Mouse (Mus musculus): Measurements from ENCODE around the gene Wdr81.

Gene Wdr81

DNA sequence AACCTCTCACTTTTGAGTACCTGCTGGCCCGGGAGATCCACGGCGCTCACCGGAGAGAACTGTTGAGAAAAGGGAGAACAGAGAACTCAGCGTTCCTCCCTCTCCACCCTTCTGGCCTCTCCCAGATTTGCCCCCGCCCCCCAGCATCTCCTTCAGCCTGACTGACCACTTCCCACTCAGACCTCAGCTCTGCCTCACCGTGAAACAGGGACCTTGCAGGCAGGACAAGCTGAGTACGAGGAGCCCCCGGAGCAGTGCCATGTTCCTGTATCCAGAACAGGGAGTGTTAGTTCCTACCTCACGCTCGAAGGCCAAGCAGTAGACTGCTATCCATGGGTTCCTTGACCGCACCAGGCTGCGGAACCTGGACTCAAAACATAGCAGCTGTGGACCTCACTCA is 16.3 kb downstream of the Wdr81 start:
- DNase-seq (ENCODE audit: low spot score in 2 of 2) = no peak

DNA sequence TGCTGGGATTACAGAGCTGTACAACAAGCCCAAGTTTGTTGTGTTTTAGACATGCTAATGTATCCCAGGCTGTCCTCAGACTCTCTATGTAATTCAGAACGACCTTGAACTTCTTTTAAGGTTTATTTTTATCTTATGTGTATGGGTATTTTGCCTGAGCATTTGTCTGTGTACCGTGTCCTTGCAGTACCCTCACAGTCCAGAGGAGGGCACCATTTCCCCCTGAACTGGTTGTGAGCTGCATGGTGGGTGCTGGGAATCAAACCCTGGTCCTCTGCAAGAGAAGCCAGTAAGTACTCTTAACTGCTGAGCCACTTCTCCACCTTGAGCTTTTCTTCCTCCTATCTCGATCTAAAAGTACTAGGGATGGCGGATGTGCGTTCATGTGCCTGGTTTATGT is 20.4 kb downstream of the Wdr81 start:
- DNase-seq (ENCODE audit: low spot score in 2 of 2) = no peak

DNA sequence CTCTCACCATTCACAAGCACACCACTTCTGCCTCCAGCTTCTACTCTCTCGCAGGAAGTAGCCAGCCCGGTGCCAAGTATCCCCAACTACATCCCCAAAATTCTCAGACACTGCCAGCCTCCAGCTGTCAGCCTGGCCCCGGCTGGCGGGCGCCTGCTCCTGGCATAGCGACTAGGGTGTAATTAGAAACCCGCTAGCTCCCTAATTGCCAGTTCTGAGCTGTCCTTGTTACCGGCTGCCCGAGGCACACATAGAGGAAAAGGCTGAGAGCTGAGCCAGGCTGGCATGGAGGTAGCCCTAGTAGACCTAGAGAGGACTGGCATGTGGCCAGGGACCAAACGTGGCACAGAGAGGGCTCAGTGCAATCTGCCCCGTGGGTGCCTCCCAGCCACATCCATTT is 23.2 kb downstream of the Wdr81 start:
- peak; percentile 55 to 81 for DNase-seq (ENCODE audit: low spot score in 2 of 2)

DNA sequence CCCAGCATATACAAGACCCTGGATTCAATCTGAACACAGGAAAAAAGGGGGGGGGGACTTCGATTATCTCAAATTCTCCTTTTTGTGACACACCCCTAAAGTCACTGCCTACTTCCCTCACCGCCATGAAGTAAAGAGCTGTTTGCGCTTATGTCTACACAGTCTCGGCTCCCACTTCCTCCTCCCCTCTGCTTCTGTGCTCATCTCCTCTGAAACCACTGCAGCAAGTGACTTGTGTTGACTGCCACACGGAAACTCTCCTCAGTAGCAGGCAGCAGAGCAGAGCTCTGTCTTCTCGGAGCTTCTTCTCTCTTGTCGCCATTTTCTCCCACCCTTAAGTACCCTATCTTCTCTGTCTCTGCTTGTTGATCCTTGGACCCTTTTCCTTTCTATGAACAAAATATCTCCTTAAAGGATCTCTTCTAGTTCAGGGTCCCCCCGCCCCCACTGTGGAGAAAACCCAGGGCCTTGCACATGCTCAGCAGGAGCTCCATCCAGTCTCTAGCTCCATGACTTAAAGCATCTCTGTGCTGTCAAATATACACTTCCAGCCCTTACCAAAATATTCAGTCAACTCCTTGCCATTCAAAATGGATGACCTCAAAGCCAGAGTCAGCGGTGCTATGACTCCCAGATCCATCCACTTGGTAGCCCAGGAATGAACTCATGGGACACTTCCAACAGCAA is 25.4 kb downstream of the Wdr81 start:
- no peak for DNase-seq (ENCODE audit: low spot score in 2 of 2)

DNA sequence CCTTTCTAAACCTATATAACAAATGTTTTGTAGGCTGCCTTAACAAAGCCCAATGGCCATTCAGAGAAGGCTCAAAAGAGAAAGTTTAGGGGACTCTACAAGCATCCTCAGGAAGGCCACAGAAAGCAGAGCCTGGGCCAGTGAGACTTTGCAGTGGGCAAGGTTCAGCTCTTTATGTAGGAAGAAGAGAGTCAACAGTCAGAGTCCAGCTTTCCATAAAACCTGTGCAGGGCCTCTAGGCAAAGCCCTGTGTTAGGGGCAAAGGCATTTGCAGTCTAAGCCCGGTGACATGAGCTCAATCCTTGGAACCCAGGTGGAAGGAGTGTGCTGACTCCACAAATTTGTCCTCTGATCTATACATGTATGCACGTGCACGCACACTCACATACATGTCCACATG is 30.1 kb downstream of the Wdr81 start:
- no peak for DNase-seq (ENCODE audit: low spot score in 2 of 2)

DNA sequence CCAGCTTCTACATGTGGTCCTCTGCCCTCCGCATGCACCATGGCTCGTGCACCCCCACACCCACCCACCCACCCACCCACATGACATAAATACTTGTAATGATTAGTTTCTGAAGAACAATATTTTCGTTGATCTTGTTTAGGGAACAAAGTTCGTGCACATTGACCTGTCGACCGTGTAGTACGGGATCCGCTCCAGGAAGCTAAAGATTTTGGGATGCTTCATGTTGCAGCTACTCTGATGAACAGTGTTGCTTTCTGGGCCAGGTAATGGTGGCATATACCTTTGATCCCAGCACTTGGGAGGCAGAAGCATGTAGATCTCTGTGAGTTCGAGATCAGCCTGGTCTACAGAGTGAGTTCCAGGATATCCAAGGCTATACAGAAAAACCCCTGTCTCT is 30.5 kb downstream of the Wdr81 start:
- no peak for DNase-seq (ENCODE audit: low spot score in 2 of 2)

DNA sequence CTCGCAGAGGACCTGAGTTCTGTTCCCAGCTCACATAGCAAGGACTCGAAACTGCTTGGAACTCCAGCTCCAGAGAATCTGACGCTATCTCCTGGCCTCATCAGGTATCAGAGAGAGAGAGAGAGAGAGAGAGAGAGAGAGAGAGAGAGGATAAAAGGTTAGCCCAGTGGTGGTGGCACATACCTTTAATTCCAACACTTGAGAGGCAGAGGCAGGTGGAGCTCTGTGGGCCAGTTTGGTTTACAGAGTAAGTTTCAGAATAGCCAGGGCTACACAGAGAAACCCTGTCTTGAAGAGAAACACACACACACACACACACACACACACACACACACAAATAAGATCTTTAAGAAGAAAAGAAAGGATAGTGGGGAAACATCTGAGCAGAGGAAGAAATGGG is 31.4 kb downstream of the Wdr81 start:
- DNase-seq (ENCODE audit: low spot score in 2 of 2) = no peak

DNA sequence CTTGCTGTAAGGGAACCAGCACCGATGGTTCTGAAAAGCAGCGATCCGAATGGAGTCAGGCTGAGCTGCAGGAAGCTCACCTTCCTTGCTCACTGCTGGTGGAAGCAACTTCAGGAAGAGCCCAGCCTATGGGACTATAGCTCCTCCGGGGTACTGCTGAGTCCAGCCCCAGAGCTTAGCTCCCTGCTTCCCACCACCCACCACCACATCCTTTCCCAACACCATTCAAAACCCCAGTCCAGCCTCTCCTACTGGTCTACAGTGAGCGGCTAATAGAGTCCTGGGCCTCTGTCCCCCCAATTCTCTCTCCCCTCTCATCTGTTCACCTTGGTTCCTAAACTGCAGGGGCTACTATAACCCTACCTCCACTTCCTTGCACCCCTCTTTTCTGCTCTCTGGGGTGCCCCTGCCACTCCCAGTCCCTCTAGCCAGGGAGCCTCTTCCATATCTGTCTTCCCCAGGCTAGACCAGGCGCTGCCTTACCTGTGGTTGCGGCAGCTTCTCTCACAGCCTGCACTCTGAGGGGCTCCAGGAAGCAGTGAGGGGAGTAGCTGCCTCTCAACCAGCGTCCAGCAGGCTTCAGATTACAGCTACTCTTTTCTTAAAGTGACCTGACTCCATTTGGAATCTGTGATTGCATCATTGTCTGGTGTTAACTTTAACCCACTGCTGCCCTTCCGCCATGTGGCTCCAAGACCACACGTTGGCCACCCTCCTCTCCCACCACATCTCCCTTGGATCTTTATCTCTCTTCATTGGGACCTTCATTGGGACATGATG is 32.3 kb downstream of the Wdr81 start, which contains the start of gene Serpinf1:
Gene Serpinf1 (minus strand): TSS at position 689 of the 780 bp plus-strand sequence.
- DNase-seq (ENCODE audit: low spot score in 2 of 2) = no peak

DNA sequence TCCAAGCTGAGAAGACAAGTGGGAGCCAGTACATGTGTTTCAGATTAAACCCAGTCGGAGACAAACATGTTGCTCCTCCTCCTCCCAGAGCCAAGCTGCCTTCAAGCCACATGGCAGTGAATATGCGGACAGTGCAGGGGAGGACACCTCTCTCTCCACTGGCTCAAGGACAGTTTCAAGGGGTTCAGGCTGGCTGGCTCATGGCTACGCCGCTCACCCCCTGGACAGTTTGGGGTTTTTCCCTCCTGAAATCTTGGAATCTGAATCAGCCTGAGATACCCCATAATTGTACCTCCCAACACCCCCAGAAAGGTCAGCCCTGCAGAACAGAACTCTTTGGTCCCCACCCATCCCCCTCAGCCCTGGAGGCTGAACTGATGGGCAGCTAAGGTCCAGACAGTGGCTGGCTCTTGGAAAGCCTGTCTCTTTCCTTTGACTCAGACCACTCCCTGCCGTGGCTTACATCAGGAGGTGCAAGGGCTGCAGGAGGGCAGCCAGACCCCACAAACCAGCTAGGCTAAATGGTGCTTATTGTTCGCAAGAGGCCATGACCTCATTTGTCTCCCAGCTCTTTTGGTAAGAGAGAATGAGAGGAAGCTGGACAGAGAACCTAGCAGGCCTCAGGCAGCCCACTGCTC is 33.0 kb downstream of the Wdr81 start:
- DNase-seq (ENCODE audit: low spot score in 2 of 2) = no peak

DNA sequence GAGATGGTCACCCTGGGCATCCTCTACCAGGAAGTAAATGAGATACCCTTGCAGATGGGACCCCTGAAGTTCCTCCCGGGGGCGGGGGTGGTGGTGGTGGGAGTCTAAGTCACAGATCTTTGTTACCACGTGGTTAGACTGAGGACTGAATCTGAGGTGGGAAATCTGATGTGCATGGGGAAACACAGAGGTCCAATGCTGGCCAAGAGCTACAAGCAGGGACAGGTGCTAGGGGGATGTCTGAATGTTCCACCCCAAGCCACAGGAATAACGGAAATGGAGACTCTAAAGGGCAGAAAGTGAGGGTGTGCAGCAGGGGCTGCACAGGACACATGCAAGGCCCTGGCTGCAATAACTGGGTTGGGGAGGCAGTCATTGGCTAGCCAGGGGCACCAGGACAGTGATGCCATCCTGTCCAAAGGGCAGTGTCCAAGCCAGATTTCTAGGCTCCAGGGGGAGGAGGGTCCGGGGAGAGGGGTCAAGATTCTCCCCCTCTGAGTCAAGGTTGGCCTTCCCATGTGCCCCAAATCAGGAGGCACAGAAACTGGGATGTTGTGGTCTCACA is 33.6 kb downstream of the Wdr81 start:
- no peak for DNase-seq (ENCODE audit: low spot score in 2 of 2)

DNA sequence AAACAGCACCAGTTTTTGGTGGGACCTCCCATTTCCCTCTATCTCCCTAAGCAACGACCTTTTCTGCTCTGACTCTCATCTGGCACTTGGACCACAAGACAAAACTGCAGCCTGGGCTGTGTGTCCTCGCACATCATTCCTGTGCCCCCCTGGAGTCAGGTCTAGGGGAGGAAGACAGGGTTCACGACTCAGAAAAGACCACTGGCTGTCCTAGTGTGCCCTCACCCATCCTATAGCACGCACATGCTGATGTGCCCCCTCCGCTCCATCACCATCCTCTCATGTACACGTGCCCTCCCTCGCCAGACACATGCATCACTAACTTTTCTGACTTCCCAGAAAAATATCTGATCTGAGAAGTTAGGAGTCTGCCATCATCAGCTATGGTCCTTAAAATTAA is 34.5 kb downstream of the Wdr81 start:
- no peak for DNase-seq (ENCODE audit: low spot score in 2 of 2)

DNA sequence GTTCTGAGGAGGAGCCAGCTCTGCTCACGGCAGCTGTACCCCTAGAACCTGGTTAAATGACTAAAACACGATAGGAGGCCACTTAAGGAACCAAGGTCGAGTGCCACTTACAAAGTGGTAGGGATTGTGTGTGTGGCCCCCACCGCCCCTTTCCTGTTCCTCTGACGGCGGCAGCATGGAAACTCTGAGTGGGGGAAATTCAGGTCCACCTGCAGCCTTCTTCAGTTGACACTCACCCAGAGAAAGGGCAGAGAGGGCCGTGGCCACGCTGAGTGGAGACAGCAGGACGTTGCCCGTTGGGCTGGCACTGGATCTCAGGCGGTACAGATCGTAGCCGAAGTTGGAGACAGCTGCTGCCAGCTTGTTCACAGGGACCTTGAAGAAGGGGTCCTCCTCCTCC is 38.5 kb downstream of the Wdr81 start:
- no peak for DNase-seq (ENCODE audit: low spot score in 2 of 2)

DNA sequence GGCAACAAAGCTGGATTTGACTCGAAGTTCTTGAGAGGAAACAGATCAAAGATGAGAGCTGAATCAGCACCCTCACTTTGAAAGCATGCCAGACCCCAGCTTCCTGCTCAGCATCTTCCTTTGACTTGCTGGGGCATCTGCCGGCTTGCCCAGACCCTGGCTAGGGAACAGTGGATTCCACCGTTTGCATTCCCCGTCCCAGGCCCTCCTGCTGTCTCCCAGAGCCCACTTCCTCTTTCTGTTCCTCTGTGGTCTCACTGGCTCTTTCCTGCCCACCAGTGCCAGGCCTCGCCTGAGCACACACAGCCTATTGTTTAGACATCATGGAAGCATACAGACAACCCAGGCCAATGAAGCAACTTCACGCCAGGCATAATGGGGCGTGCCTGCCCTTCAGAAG is 39.4 kb downstream of the Wdr81 start:
- no peak for DNase-seq (ENCODE audit: low spot score in 2 of 2)

DNA sequence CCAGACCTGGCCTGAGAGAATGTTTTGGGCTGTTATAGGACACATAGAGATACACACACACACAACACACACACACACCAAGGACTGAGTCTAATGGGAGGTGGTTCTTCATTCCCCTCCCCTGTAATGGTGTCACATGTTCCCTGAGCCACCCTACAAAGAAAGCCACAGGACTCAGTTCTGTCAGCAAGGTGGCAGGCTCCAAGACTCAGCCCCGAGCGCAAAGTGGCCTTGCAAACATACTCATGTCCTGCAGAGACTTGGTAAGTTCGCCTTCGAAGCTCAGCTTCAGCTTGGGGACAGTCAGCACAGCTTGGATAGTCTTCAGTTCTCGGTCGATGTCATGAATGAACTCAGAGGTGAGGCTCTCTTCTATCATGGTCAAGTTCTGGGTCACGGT is 43.9 kb downstream of the Wdr81 start:
- DNase-seq (ENCODE audit: low spot score in 2 of 2) = no peak

DNA sequence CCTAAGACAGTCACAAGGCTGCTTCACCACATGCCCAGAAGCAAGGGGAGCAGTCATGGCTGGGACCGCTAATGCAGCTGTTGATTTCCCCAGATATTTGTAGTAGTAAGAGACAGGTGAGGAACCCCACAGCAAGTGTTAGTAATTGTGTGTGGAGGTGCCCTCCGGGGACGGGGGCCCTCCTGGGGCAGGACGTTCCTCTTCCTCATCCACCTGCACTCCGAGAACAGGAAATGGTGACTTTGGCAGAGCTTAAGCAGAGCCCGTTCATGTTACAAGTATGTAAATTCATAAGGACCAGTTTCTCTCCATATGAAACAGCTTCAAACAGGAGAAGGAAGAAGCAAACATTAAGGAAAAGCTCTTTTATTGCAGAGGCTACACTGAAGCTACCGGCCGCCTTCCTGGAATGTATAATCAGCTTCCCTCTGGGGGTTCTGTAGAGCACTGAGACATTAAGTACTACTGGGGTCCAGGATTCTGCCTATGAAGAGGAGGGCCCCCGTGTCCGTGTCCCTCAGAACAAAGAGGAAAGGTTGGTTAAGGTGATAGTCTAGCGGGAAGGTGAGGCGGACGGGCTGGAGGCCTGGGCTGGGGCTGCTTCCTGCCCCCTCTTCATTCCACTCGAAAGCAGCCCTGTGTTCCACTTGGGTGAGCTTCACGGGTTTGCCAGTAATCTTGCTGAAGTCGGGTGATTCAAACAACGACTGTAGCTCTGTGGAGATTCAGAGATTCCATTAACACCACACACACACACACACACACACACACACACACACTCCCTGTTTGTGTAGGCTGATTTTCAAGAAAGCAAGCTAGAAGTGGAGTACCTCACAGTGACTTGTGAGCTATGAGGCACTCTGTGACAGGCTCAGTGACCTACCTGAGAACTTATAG is 44.6 kb downstream of the Wdr81 start:
- DNase-seq (ENCODE audit: low spot score in 2 of 2) = no peak

DNA sequence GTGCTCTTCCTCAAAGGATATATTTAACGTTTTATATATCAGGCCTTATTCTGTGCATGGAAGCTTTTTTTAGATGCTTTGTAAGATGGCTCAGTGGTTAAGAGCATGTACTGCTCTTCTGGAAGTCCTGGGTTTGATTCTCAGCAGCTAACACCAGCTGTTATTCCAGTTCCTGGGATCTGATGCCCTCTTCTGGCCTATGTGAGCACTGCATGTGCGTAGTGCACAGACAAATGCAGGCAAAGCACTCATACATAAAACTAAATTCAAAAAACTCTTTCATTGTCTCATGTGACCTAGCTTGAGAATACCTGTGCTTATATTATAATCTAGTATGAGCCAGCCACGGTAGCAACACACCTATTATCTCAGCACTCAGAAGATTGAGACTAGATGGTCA is 47.7 kb downstream of the Wdr81 start:
- no peak for DNase-seq (ENCODE audit: low spot score in 2 of 2)

DNA sequence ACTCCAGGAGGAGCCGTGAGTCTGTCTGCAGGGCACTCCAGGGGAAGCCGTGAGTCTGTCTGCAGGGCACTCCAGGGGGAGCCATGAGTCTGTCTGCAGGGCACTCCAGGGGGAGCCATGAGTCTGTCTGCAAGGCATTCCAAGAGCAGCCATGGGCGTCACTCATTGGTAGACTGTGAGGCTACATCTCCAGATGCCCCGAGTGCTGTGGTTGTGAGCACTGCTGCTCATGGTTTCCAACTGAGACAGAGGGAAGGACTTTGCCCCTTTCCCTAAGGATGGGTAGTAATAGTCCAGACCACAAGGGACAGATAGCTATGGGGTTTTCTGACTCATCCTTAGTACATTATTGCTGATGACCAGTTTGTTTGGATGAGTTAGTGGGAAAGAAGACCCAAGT is 48.4 kb downstream of the Wdr81 start:
- no peak for DNase-seq (ENCODE audit: low spot score in 2 of 2)

DNA sequence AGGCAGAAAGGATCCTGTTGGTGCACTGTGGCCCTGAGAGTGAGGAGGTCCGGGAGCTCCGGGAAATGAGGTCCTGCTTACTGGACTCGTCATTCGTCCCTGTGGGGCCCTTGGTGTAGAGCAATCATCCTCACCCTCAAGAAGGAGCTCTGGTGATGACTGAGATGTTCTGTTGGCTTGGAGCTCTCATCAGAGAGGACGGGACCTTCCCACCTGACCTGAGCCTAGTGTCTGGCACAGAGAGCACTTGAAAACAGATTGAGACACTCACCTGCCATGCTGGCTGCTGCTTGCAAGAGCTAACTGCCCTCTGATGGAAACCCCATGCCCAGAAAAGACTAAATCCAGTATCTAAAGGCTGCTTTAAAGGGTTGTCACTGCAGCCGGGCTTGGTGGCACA is 49.7 kb downstream of the Wdr81 start:
- DNase-seq (ENCODE audit: low spot score in 2 of 2) = no peak

DNA sequence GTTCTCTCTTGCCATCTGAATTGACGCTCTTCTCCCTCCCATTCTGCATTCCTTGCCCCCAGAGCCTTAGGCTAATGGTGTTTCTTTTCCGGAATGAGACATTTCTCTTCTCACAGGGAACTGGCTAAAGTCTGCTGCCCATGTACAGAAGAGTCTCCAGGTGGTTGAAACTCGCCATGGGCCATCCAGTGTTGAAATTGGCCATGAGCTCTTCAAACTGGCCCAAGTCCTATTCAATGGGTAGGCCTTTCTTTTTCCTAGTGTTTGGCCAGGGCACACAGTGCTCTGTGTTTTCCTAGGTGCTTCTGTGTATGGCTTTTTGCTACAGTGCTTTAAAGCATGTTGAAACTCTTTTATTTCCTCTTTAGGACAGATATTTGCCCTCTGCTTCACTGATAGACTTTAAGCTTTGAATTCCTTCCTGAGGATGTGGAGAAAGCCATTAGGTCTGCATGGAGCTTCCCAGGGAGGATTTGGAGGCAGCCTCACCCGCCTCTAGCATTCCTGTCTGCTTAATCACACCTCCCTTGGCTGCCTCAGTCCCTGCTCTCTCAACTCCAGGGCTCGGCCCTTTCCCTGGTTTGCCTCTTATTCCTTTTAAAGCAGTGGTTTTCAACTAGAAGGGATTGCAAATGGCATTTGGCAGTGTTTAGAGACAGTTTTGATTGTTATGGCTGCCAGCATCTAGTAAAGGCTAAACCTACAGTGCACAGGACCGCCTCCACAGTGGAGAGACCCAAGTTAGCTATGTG is 51.0 kb downstream of the Wdr81 start:
- no peak for DNase-seq (ENCODE audit: low spot score in 2 of 2)

DNA sequence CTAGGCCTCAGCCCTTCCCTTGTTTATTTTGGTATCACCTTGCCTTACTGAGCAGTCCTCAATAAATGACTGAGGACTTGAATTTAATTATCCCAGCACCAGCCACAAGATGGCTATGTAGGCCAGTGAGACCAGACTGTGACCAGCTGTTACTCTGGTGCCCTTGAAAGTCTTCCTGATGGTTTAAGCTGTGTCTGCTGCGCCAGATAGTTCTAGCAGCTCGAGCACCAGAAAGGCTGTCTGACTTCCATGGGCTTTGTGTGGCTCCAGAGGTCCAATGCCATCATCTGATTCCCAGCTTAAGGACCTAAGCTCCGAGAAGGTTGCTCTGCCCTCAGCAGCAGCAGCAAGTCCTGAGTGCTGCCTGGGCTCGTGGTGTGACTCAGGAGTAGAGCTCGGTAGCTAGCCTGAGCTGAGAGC is 52.2 kb downstream of the Wdr81 start:
- DNase-seq (ENCODE audit: low spot score in 2 of 2) = peak in 1 of 2 experiments; percentile 23

DNA sequence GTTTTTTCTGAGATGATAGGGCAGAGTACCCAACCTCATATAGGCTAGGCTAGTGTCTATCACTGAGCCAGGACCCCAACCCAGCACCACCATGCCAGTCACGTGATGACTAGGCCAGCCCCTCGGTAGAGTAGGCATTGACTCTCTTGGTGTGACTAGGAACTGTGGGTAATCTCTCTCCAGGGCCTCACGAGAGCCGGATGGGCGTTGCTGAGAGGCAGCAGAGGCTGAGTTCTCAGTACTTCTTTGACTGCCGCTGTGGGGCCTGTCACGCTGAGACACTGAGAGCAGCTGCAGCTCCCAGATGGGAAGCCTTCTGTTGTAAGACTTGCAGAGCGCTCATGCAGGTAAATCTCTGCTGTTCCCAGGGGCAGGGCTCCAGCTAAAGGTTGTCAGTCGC is 54.4 kb downstream of the Wdr81 start:
- no peak for DNase-seq (ENCODE audit: low spot score in 2 of 2)
